Mouse (Mus musculus) hindbrain, postnatal 0 days (tissue): ENCODE data around the gene Nlk. TPM values are rescaled to one million over a fixed set of nuclear protein-coding genes. Genes with fewer than 3 reads are reported as not detected.

Experiments
- ATAC-seq: fragments of 200-750 bp; cut with Nextera tagmentation; 2 replicates; pipeline ENCODE4 v1.8.0; 2017; ENCODE audit warnings: mild to moderate bottlenecking, moderate TSS enrichment, moderate library complexity
- DNase-seq: peaks from one replicate; pipeline ENCODE4 v3.0.0-alpha.2; 2015; ENCODE audit warnings: low spot score
- H3K27ac ChIP-seq: fragments of 300-500 bp; sonication (generic); 2 replicates; pipeline ENCODE4 v1.5.1; 2014; ENCODE audit warnings: mild to moderate bottlenecking
- H3K27me3 ChIP-seq: fragments of 300-500 bp; sonication (generic); 2 replicates; pipeline ENCODE4 v1.6.1; 2014; ENCODE audit warnings: low read length, mixed read lengths; ENCODE audit not compliant: insufficient read depth
- H3K36me3 ChIP-seq: fragments of 300-500 bp; sonication (generic); 2 replicates; pipeline ENCODE4 v1.6.1; 2014; ENCODE audit warnings: low read length, mixed read lengths; ENCODE audit not compliant: insufficient read depth
- H3K4me1 ChIP-seq: fragments of 300-500 bp; sonication (generic); 2 replicates; pipeline ENCODE4 v1.6.1; 2014; ENCODE audit warnings: antibody characterized with exemption, low read length, mixed read lengths; ENCODE audit not compliant: insufficient read depth
- H3K4me2 ChIP-seq: fragments of 300-500 bp; sonication (generic); 2 replicates; pipeline ENCODE4 v1.6.1; 2014; ENCODE audit warnings: low read depth, mild to moderate bottlenecking, low read length, moderate library complexity, mixed read lengths
- H3K4me3 ChIP-seq: fragments of 300-500 bp; sonication (generic); 2 replicates; pipeline ENCODE4 v1.5.1; 2014; ENCODE audit warnings: low read length
- H3K9ac ChIP-seq: fragments of 300-500 bp; sonication (generic); replicated peaks from 2 replicates; pipeline ENCODE4 v1.6.1; 2014; ENCODE audit warnings: mild to moderate bottlenecking, low read length, moderate library complexity, mixed read lengths
- H3K9me3 ChIP-seq: fragments of 300-500 bp; sonication (generic); 2 replicates; pipeline ENCODE4 v1.6.1; 2016; ENCODE audit warnings: low read length, mixed read lengths
- CTCF ChIP-seq: IDR thresholded peaks from 2 replicates; pipeline ENCODE4 v1.5.1; 2016; ENCODE audit warnings: antibody characterized with exemption, control low read depth, low read depth
- WGBS: fragments of 180-500 bp; shearing (Covaris S2); extraction: QIAGEN DNeasy Blood & Tissue Kit; methylation state at CpG from one replicate; pipeline ENCODE4 v1.1.7; 2014; 5-methylcytosine and 5-hydroxymethylcytosine counted together
- polyA plus RNA-seq: library from polyadenylated mRNA; unstranded; fragments of >200 nt; fragmentation: Nextera tagmentation; extraction: Ambion mirVana; gene quantifications from 2 replicates; pipeline ENCODE4 v1.2.1, GENCODE M21; 2015
- total RNA-seq: library from RNA; depleted of rRNA; stranded (reverse); fragments of >200 nt; gene quantifications from 2 replicates; pipeline ENCODE4 v1.2.3, GENCODE M21; 2014

Nlk gene
- total and polyA plus RNA-seq, 2 experiments from 2014 or later, result 20.0 to 36.7 TPM

- Histone ChIP-seq H3K9me3 (no peaks in the 10 kb centered on the region), H3K27me3 (no peaks in the 10 kb centered on the region), H3K36me3 (no peaks in the 10 kb centered on the region), H3K4me1 (no peaks in the 10 kb centered on the region), H3K9ac (no peak overlapping the region), H3K4me2 (no peak overlapping the region), H3K27ac (no peak overlapping the region), H3K4me3 (no peak overlapping the region)
- 67% methylated on average over 4 of the region's 4 CpGs for WGBS
- DNase-seq (no peak), ATAC-seq (no peak)
- no peak for TF ChIP-seq CTCF
Measured at GRCm38 (mm10) chr11:78717655-78718054, 20.5 kb upstream of the Nlk start.

- Histone ChIP-seq H3K27ac (no peak overlapping the region), H3K9ac (no peak overlapping the region), H3K36me3 (no peaks in the 10 kb centered on the region), H3K27me3 (no peaks in the 10 kb centered on the region), H3K4me2 (no peak overlapping the region), H3K4me3 (no peak overlapping the region), H3K9me3 (no peaks in the 10 kb centered on the region), H3K4me1 (no peaks in the 10 kb centered on the region)
- DNase-seq (no peak), ATAC-seq (no peak)
- WGBS, result 91% methylated on average over 2 of the region's 2 CpGs
- TF ChIP-seq CTCF, result no peak
Measured at GRCm38 (mm10) chr11:78708642-78709041, 11.5 kb upstream of the Nlk start.

- Histone ChIP-seq H3K36me3 (no peaks in the 10 kb centered on the region), H3K4me1 (no peaks in the 10 kb centered on the region), H3K27ac (no peak overlapping the region), H3K9ac (no peak overlapping the region), H3K4me3 (no peak overlapping the region), H3K27me3 (no peaks in the 10 kb centered on the region), H3K9me3 (no peaks in the 10 kb centered on the region), H3K4me2 (no peak overlapping the region)
- no peak for DNase-seq
- no peak for ATAC-seq
- no peak for TF ChIP-seq CTCF
Measured at GRCm38 (mm10) chr11:78706026-78706425, 8.9 kb upstream of the Nlk start.

- no peak overlapping the region for H3K4me3 ChIP-seq
- no peaks in the 10 kb centered on the region for H3K27me3 ChIP-seq
- no peak overlapping the region for H3K27ac ChIP-seq
- H3K4me2 ChIP-seq, result no peak overlapping the region
- no peaks in the 10 kb centered on the region for H3K4me1 ChIP-seq
- TF ChIP-seq CTCF, result no peak
- H3K9ac ChIP-seq, result no peak overlapping the region
- no peaks in the 10 kb centered on the region for H3K9me3 ChIP-seq
- no peaks in the 10 kb centered on the region for H3K36me3 ChIP-seq
- no peak for DNase-seq
- no peak for ATAC-seq
- WGBS, result 79% methylated on average over 5 of the region's 5 CpGs
Measured at GRCm38 (mm10) chr11:78703085-78703484, 5.9 kb upstream of the Nlk start.

- ATAC-seq, result no peak
- Histone ChIP-seq H3K36me3 (no peaks in the 10 kb centered on the region), H3K27me3 (no peaks in the 10 kb centered on the region), H3K4me2 (no peak overlapping the region), H3K4me3 (no peak overlapping the region), H3K9me3 (no peaks in the 10 kb centered on the region), H3K9ac (no peak overlapping the region), H3K27ac (no peak overlapping the region), H3K4me1 (no peaks in the 10 kb centered on the region)
- TF ChIP-seq CTCF, result no peak
- WGBS, result 68% methylated on average over 3 of the region's 3 CpGs
- no peak for DNase-seq
Measured at GRCm38 (mm10) chr11:78702319-78702718, 5.1 kb upstream of the Nlk start.

- H3K4me1 ChIP-seq, result peaks cover 19% of the 10 kb centered on the region
- no peaks in the 10 kb centered on the region for H3K27me3 ChIP-seq
- H3K27ac ChIP-seq, result peak overlapping the region; percentile 90
- TF ChIP-seq CTCF, result no peak
- ATAC-seq (peak; percentile 92), DNase-seq (peak; percentile 97)
- no peak overlapping the region for H3K9ac ChIP-seq
- under 1% methylated on average over 12 of the region's 12 CpGs for WGBS
- peak overlapping the region; percentile 81 for H3K4me3 ChIP-seq
- no peaks in the 10 kb centered on the region for H3K36me3 ChIP-seq
- no peaks in the 10 kb centered on the region for H3K9me3 ChIP-seq
- peak overlapping the region; percentile 37 for H3K4me2 ChIP-seq
Measured at GRCm38 (mm10) chr11:78697753-78698171, 589 bp upstream of the Nlk start.

GRCm38 (mm10) chr11:78694249-78694648 lies 2.9 kb downstream of the Nlk start:
- no peaks in the 10 kb centered on the region for H3K9me3 ChIP-seq
- 57% methylated on average over 3 of the region's 3 CpGs for WGBS
- peak overlapping the region; percentile 43 for H3K4me2 ChIP-seq
- H3K4me1 ChIP-seq, result peaks cover 26% of the 10 kb centered on the region
- no peak for TF ChIP-seq CTCF
- ATAC-seq, result no peak
- no peak overlapping the region for H3K9ac ChIP-seq
- no peak overlapping the region for H3K27ac ChIP-seq
- DNase-seq, result no peak
- no peaks in the 10 kb centered on the region for H3K36me3 ChIP-seq
- H3K27me3 ChIP-seq, result no peaks in the 10 kb centered on the region
- H3K4me3 ChIP-seq, result peak overlapping the region; percentile 3; the same call in 1 of the 2 replicates

GRCm38 (mm10) chr11:78693307-78693706 lies 3.9 kb downstream of the Nlk start:
- WGBS, result 96% methylated on average over 8 of the region's 8 CpGs
- DNase-seq (no peak), ATAC-seq (no peak)
- H3K4me3 ChIP-seq, result no peak overlapping the region
- no peak overlapping the region for H3K9ac ChIP-seq
- no peak overlapping the region for H3K27ac ChIP-seq
- H3K4me2 ChIP-seq, result no peak overlapping the region
- TF ChIP-seq CTCF, result no peak
- H3K36me3 ChIP-seq, result no peaks in the 10 kb centered on the region
- H3K27me3 ChIP-seq, result no peaks in the 10 kb centered on the region
- no peaks in the 10 kb centered on the region for H3K9me3 ChIP-seq
- H3K4me1 ChIP-seq, result peaks cover 26% of the 10 kb centered on the region
